Mouse (Mus musculus) heart, embryonic 14.5 days (tissue): ENCODE measurements around the gene Evx2. TPM values are rescaled to one million over a fixed set of nuclear protein-coding genes. Genes with fewer than 3 reads are reported as not detected.

Source experiments
- ATAC-seq: fragments of 200-750 bp; cut with Nextera tagmentation; 2 replicates; pipeline ENCODE4 v1.8.0; 2017; ENCODE audit warnings: low read depth, moderate TSS enrichment; ENCODE audit not compliant: insufficient number of reproducible peaks, insufficient read depth, low FRiP score
- H3K27ac ChIP-seq, 2 experiments: fragments of 200-500 bp in 1 of 2; fragments of 300-500 bp in 1 of 2; sonication (generic) in 1 of 2; replicated peaks in 1 of 2; 2 replicates each; pipeline ENCODE4 v1.5.1; 2012 to 2014; ENCODE audit warnings: low read depth in 2 of 2, low read length in 2 of 2, control low read depth in 1 of 2, mild to moderate bottlenecking in 1 of 2, mixed read lengths in 1 of 2; ENCODE audit not compliant: control insufficient read depth in 1 of 2, insufficient read depth in 1 of 2
- H3K27me3 ChIP-seq: fragments of 300-500 bp; sonication (generic); 2 replicates; pipeline ENCODE4 v1.6.1; 2014; ENCODE audit warnings: mild to moderate bottlenecking, low read length, control low read depth; ENCODE audit not compliant: control insufficient read depth, insufficient read depth
- H3K36me3 ChIP-seq: fragments of 300-500 bp; sonication (generic); 2 replicates; pipeline ENCODE4 v1.6.1; 2014; ENCODE audit warnings: mild to moderate bottlenecking, control low read depth, low read length, mixed read lengths; ENCODE audit not compliant: control insufficient read depth, insufficient read depth
- H3K4me1 ChIP-seq, 2 experiments: fragments of 200-500 bp in 1 of 2; fragments of 300-500 bp in 1 of 2; sonication (generic) in 1 of 2; 2 replicates each; pipeline ENCODE4 v1.6.1; 2012 to 2014; ENCODE audit warnings: low read length in 2 of 2, control low read depth in 1 of 2, mixed read lengths in 1 of 2; ENCODE audit not compliant: control insufficient read depth in 2 of 2, insufficient read depth in 2 of 2
- H3K4me2 ChIP-seq: fragments of 300-500 bp; sonication (generic); 2 replicates; pipeline ENCODE4 v1.6.1; 2014; ENCODE audit warnings: mild to moderate bottlenecking, low read length
- H3K4me3 ChIP-seq, 2 experiments: fragments of 200-500 bp in 1 of 2; fragments of 300-500 bp in 1 of 2; sonication (generic) in 1 of 2; 2 replicates each; pipeline ENCODE4 v1.5.1; 2012 to 2014; ENCODE audit warnings: low read length in 2 of 2, mild to moderate bottlenecking in 2 of 2, control low read depth in 1 of 2, low read depth in 1 of 2, moderate library complexity in 1 of 2; ENCODE audit not compliant: control insufficient read depth in 1 of 2, insufficient read depth in 1 of 2
- H3K9ac ChIP-seq: fragments of 300-500 bp; sonication (generic); 2 replicates; pipeline ENCODE4 v1.6.1; 2014; ENCODE audit warnings: mild to moderate bottlenecking, low read length
- H3K9me3 ChIP-seq: fragments of 300-500 bp; sonication (generic); 2 replicates; pipeline ENCODE4 v1.6.1; 2016; ENCODE audit warnings: low read length, control low read depth; ENCODE audit not compliant: control insufficient read depth
- WGBS: fragments of 180-500 bp; shearing (Covaris S2); extraction: QIAGEN DNeasy Blood & Tissue Kit; methylation state at CpG from one replicate; pipeline ENCODE4 v1.1.7; 2014; 5-methylcytosine and 5-hydroxymethylcytosine counted together
- polyA plus RNA-seq: library from polyadenylated mRNA; unstranded; fragments of >200 nt; fragmentation: Nextera tagmentation; extraction: Ambion mirVana; gene quantifications from 2 replicates; pipeline ENCODE4 v1.2.1, GENCODE M21; 2014

The Evx2 gene
- polyA plus RNA-seq, 1 experiment from 2014 or later, result not detected

DNA sequence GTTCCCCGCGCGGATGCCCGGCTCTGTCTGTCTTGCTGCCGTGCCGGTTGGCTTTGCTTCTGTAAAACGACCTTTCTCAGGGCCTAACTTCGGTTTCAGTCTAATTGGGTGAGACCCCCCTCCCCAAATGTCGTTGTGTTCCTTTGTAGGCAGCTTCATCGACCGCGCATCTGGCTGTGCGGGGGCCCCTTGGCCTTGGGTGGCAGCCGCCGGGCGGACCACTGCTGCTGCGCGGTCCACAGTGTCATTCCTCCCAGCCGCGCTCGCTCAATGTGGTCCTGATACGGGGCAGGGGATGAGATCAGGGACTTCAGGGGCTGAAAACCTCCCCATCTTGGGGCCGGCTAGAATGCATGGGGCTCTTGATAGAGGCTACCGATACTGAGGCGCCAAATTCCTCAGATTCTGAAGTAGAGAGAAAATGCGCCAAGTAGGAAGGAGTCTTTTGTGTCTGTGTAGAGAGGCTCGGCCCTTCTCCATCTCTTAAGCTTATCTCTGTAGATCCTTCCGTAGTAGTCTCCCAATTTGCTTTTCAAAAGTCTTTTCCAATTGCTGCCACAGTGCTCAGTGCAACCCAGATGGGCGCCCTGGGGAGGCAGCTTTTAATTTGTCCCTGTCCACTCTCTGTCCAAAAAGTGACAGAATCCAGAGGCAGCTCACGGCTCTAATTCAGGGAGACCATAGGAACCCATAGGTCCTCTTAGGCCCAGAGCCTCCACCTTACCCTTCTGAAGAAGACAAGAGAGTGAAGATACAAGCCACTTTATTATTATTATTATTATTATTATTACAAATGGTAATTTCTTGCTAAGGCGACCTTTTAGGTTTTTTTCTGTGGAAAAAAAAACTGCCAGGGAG, 28.6 kb upstream of the Evx2 start:
- WGBS, result 2% methylated on average over 31 of the region's 31 CpGs
- Histone ChIP-seq H3K27ac (no peak overlapping the region), H3K9me3 (no peaks in the 10 kb centered on the region), H3K4me3 (no peak overlapping the region), H3K9ac (no peak overlapping the region), H3K4me2 (no peak overlapping the region), H3K27me3 (peaks cover 98% of the 10 kb centered on the region), H3K4me1 (no peaks in the 10 kb centered on the region; a peak in 2 of 4 replicates), H3K36me3 (no peaks in the 10 kb centered on the region)
- ATAC-seq, result no peak

DNA sequence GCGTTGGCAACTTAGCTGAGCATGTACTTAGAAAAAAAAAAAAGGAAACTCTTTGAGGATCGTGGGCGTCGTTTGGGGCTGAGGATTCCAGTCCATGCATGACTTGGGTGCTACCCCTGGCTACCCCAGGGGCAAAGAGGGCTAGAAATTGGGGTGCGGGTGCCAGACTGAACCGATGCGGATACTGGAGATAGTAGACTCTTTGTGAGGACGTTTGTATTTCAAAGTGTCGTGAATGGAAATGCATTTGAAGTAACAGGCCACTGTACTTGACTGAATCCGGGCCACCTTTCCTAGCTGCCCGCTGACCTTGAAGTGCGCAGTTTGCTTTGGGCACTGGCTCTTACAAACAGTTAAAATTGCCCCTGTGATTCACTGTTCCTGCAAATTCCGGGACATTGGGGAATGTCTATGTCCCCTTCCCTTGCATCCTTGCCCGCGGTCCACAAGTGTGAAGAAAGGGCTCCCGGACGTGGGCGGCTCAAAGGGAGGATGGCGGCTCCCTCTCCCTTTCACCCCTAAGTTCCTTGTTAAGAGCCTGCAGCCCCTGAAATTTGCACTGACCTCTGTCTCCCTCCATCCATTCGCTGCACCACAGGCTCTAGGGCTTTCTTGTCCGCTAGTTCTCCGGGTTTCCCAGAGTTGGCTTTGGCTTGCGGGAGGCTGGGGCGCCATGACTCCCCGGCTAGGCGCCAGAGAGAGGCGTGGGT, 27.8 kb upstream of the Evx2 start:
- 1% methylated on average over 27 of the region's 27 CpGs for WGBS
- Histone ChIP-seq H3K4me1 (peaks cover 0 to 3% of the 10 kb centered on the region in 2 experiments; a peak in 2 of 4 replicates), H3K27ac (no peak overlapping the region), H3K4me3 (no peak overlapping the region), H3K9me3 (no peaks in the 10 kb centered on the region), H3K36me3 (no peaks in the 10 kb centered on the region), H3K27me3 (peaks cover 98% of the 10 kb centered on the region), H3K4me2 (no peak overlapping the region), H3K9ac (no peak overlapping the region)
- no peak for ATAC-seq

DNA sequence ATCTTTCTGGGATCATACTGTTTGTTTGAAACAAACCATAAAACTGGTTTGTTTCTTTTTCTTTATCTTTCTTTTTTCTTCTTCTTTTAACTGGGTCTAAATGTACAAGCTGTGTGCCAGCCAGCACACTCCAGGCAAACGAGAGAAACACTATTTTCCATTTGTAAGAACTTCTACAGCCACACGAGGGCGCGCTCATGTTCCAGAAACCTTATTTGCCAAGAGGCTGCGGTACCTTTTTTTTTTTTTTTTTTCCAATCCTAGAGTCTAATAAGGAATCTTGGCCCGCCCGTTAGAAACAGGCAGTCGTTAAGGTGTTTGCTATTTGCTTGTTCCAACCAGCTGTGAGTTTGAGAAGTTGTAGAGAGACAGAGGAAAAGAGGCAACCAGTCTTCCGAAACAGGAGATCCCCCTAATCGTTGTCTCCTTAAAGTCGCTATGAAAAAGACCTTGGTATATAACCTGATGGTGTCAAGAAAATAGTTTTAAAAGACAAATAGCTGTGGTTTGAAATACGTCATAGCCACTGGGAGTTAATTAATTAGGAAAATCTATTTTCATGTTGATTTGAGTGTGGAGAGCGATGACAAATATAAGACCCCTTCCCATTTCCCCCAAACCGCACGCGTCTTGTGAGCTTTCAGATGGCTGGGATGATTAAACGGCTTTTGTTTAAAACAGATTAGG, 27.1 kb upstream of the Evx2 start:
- H3K27ac ChIP-seq, result no peak overlapping the region
- H3K4me1 ChIP-seq, result peaks cover 0 to 9% of the 10 kb centered on the region in 2 experiments; a peak in 2 of 4 replicates
- no peaks in the 10 kb centered on the region for H3K9me3 ChIP-seq
- H3K9ac ChIP-seq, result no peak overlapping the region
- peaks cover 98% of the 10 kb centered on the region for H3K27me3 ChIP-seq
- WGBS, result 5% methylated on average over 17 of the region's 17 CpGs
- no peaks in the 10 kb centered on the region for H3K36me3 ChIP-seq
- no peak overlapping the region for H3K4me3 ChIP-seq
- ATAC-seq, result no peak
- no peak overlapping the region for H3K4me2 ChIP-seq

DNA sequence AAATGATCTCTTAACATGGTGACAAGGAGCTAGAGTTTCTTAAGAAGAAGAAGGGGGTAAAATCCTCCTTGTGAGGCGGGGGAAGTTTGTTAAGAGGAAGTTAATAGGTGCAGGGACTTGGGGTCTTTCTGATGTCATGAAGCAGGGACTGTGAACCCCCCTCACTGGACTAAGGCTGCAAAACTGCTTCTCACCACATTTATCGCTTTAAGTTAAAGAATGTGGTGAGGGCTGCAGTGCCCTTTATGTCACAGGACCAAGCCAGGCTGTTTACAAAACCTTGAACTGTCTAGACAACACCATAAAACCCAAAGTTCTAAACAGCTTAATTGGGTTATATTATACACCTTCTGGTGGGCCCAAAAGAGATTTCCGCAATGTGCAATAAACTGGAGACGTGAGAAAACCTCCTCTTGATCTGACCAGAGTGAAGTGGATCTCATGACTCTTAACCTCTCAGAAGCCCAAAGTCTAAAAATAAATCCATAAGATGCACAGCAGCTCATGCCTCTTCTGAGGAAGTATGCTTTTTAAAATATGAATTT, 25.8 kb upstream of the Evx2 start:
- no peak overlapping the region for H3K27ac ChIP-seq
- ATAC-seq, result no peak
- H3K36me3 ChIP-seq, result no peaks in the 10 kb centered on the region
- no peak overlapping the region for H3K9ac ChIP-seq
- no peak overlapping the region for H3K4me2 ChIP-seq
- H3K4me1 ChIP-seq, result peaks cover 0 to 9% of the 10 kb centered on the region in 2 experiments; a peak in 1 of 4 replicates
- H3K27me3 ChIP-seq, result peaks cover 99% of the 10 kb centered on the region
- H3K9me3 ChIP-seq, result no peaks in the 10 kb centered on the region
- no peak overlapping the region for H3K4me3 ChIP-seq
- 14% methylated on average over 4 of the region's 4 CpGs for WGBS

DNA sequence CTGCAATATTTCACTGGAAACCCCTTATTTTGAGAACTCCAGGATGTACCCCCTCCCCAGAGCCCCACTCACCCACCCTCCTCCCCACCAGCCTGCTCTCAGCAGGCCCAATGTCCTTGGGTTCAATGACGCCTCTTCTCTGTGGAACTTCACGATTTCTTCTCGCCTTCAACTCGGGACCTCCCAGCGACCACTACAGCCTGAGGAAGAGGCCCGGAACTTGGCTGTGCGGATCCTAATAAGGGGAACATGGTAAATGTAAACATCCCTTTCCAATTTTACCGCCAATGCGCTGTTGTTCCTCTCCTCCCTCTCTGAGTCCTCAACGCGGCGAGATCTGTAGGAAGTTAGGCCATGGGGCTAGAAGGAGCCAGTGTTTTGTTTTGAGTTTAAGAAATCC, 24.7 kb upstream of the Evx2 start:
- H3K9ac ChIP-seq, result no peak overlapping the region
- H3K4me2 ChIP-seq, result no peak overlapping the region
- no peak for ATAC-seq
- peaks cover 99% of the 10 kb centered on the region for H3K27me3 ChIP-seq
- 3% methylated on average over 12 of the region's 12 CpGs for WGBS
- H3K9me3 ChIP-seq, result no peaks in the 10 kb centered on the region
- no peak overlapping the region for H3K4me3 ChIP-seq
- H3K36me3 ChIP-seq, result no peaks in the 10 kb centered on the region
- peaks cover 0 to 14% of the 10 kb centered on the region in 2 experiments; a peak in 1 of 4 replicates for H3K4me1 ChIP-seq
- no peak overlapping the region for H3K27ac ChIP-seq

DNA sequence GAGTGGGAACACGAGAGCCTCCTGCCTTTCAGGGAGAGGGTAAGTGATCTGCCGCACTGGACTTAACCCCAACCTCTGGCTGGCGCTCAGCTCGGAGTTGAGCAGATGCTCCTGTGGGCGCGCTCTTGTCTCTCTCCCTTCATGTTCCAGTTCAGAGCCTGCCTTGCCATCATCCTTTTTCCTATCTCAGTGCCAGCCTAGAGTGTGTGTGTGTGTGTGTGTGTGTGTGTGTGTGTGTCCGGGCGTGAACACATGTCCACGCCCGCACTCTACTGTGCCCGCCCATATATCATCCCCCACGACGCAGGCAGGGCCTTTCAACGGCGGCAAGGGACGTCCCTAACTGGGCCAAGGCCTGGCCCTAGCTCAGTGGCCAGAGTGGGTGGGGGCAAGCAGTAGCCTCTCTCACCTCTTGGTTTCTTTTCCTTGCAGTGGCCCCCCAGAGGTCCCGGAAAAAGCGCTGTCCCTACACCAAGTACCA, 24.2 kb upstream of the Evx2 start:
- H3K4me1 ChIP-seq, result peaks cover 0 to 14% of the 10 kb centered on the region in 2 experiments; a peak in 1 of 4 replicates
- WGBS, result 2% methylated on average over 18 of the region's 18 CpGs
- no peak for ATAC-seq
- H3K27ac ChIP-seq, result no peak overlapping the region
- no peak overlapping the region for H3K4me2 ChIP-seq
- H3K9me3 ChIP-seq, result no peaks in the 10 kb centered on the region
- H3K27me3 ChIP-seq, result peaks cover 99% of the 10 kb centered on the region
- H3K9ac ChIP-seq, result no peak overlapping the region
- H3K4me3 ChIP-seq, result no peak overlapping the region
- H3K36me3 ChIP-seq, result no peaks in the 10 kb centered on the region

DNA sequence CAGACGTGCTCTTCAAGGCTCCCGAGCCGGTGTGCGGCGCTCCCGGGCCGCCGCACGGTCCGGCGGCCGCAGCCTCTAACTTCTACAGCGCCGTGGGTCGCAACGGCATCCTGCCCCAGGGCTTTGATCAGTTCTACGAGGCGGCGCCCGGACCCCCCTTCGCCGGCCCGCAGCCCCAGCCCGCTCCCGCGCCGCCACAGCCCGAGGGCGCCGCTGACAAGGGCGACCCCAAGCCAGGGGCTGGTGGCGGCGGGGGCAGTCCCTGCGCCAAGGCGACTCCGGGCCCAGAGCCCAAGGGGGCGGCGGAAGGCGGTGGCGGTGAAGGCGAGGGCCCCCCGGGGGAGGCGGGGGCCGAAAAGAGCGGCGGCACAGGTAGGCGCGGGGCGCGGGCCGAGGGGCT, 23.4 kb upstream of the Evx2 start:
- ATAC-seq, result no peak
- Histone ChIP-seq H3K4me3 (peak overlapping the region in 1 of 2 experiments; percentile 25; a peak in 2 of 4 replicates), H3K9ac (no peak overlapping the region), H3K36me3 (no peaks in the 10 kb centered on the region), H3K9me3 (no peaks in the 10 kb centered on the region), H3K27me3 (peaks cover 99% of the 10 kb centered on the region), H3K4me1 (peaks cover 0 to 14% of the 10 kb centered on the region in 2 experiments; a peak in 1 of 4 replicates), H3K4me2 (peak overlapping the region; percentile 48), H3K27ac (no peak overlapping the region)
- WGBS, result under 1% methylated on average over 41 of the region's 51 CpGs
